Mouse (Mus musculus) ovary, adult 18-20 months (tissue): ENCODE results near the gene Camk2g.
A peak's percentile ranks its signal among the peaks of the same experiment; 100 is the strongest.
"Not testable (repeated sequence)": the region's sequence is repeated elsewhere in the genome, so short reads cannot be mapped to it uniquely, and the experiment has no call there.

Source experiments
- DNase-seq: peaks from one replicate; pipeline ENCODE4 v3.0.0; 2022; ENCODE audit warnings: low spot score, mixed read lengths

The Camk2g gene

GRCm38 (mm10) chr14:20735892-20736390 is 57.9 kb downstream of the Camk2g start:
- DNase-seq: no peak

GRCm38 (mm10) chr14:20735052-20735451 is 58.8 kb downstream of the Camk2g start:
- no peak for DNase-seq

GRCm38 (mm10) chr14:20733952-20734774 is 59.7 kb downstream of the Camk2g start, which contains the start of gene Ndst2:
Gene Ndst2 (minus strand): TSS chr14:20734562.
- peak; percentile 82 for DNase-seq

- DNase-seq: no peak
Measured at GRCm38 (mm10) chr14:20733041-20733951, 60.6 kb downstream of the Camk2g start.

- no peak for DNase-seq
Measured at GRCm38 (mm10) chr14:20730853-20731602, 62.9 kb downstream of the Camk2g start.

GRCm38 (mm10) chr14:20729871-20730270 is 64.0 kb downstream of the Camk2g start:
- DNase-seq: peak; percentile 52

- no peak for DNase-seq
Measured at GRCm38 (mm10) chr14:20725660-20726339, 68.1 kb downstream of the Camk2g start.

- no peak for DNase-seq
Measured at GRCm38 (mm10) chr14:20724043-20724442, 69.8 kb downstream of the Camk2g start.

- no peak for DNase-seq
Measured at GRCm38 (mm10) chr14:20723006-20723405, 70.9 kb downstream of the Camk2g start.

- no peak for DNase-seq
Measured at GRCm38 (mm10) chr14:20721371-20721770, 72.5 kb downstream of the Camk2g start.

GRCm38 (mm10) chr14:20719767-20720166 is 74.1 kb downstream of the Camk2g start:
- DNase-seq: no peak

- DNase-seq: no peak
Measured at GRCm38 (mm10) chr14:20718443-20718842, 75.4 kb downstream of the Camk2g start.

- DNase-seq: no peak
Measured at GRCm38 (mm10) chr14:20713832-20714231, 80.1 kb downstream of the Camk2g start.

- no peak for DNase-seq
Measured at GRCm38 (mm10) chr14:20708239-20708638, 85.6 kb downstream of the Camk2g start.

- peak; percentile 80 for DNase-seq
Measured at GRCm38 (mm10) chr14:20707201-20708190, 86.4 kb downstream of the Camk2g start, which contains the start of gene Zswim8. Gene Zswim8 (plus strand): TSS chr14:20707552.

- DNase-seq: not testable (repeated sequence)
Measured at GRCm38 (mm10) chr14:20703461-20703860, 90.4 kb downstream of the Camk2g start.

- peak; percentile 76 for DNase-seq
Measured at GRCm38 (mm10) chr14:20702741-20703381, 91.0 kb downstream of the Camk2g start, which contains the start of gene Chchd1. Gene Chchd1 (plus strand): TSS chr14:20703006.

- DNase-seq: no peak
Measured at GRCm38 (mm10) chr14:20702096-20702740, 91.7 kb downstream of the Camk2g start.

- no peak for DNase-seq
Measured at GRCm38 (mm10) chr14:20701554-20701953, 92.3 kb downstream of the Camk2g start.
